Mouse (Mus musculus) cerebellum, adult 2 months (tissue): ENCODE measurements around the gene Mlh3. TPM values are rescaled to one million over a fixed set of nuclear protein-coding genes. Genes with fewer than 3 reads are reported as not detected.
A peak's percentile ranks its signal among the peaks of the same experiment; 100 is the strongest.
"Not testable (repeated sequence)": the region's sequence is repeated elsewhere in the genome, so short reads cannot be mapped to it uniquely, and the experiment has no call there.

Experiments used
- DNase-seq, 2 experiments: peaks; one replicate each; pipeline ENCODE4 v3.0.0; 2021
- H3K27ac ChIP-seq: fragments of 200-500 bp; 2 replicates; pipeline ENCODE4 v1.5.1; 2012; ENCODE audit warnings: low read length, control low read depth, inconsistent platforms; ENCODE audit not compliant: insufficient read depth
- H3K27me3 ChIP-seq: fragments of 200-500 bp; 2 replicates; pipeline ENCODE4 v1.6.1; 2012; ENCODE audit warnings: inconsistent platforms, mild to moderate bottlenecking, low read length, moderate library complexity; ENCODE audit not compliant: control insufficient read depth, insufficient read depth
- H3K4me1 ChIP-seq: fragments of 200-500 bp; 2 replicates; pipeline ENCODE4 v1.6.1; 2011; ENCODE audit warnings: low read length; ENCODE audit not compliant: control insufficient read depth, insufficient read depth
- H3K4me3 ChIP-seq: fragments of 200-500 bp; replicated peaks from 2 replicates; pipeline ENCODE3; 2011; ENCODE audit warnings: mild to moderate bottlenecking, low read depth, low read length, control low read depth; ENCODE audit not compliant: insufficient read depth
- CTCF ChIP-seq: fragments of 200-500 bp; IDR thresholded peaks from 2 replicates; pipeline ENCODE4 v1.5.1; 2011; ENCODE audit warnings: low read depth, mild to moderate bottlenecking, control low read depth, low read length, moderate library complexity, borderline replicate concordance; ENCODE audit not compliant: insufficient read depth
- POLR2A ChIP-seq: fragments of 200-500 bp; IDR thresholded peaks from 2 replicates; pipeline ENCODE4 v1.6.1; 2011; ENCODE audit warnings: low read length, control low read depth, borderline replicate concordance; ENCODE audit not compliant: insufficient read depth
- WGBS: fragments of 180-500 bp; shearing (Covaris S2); methylation state at CpG from one replicate; pipeline ENCODE4 v1.1.7; 2018; 5-methylcytosine and 5-hydroxymethylcytosine counted together
- polyA plus RNA-seq: library from polyadenylated mRNA; depleted of rRNA; stranded (reverse); fragments of >200 nt; gene quantifications from 2 replicates; pipeline ENCODE4 v1.2.3, GENCODE M21; 2012

Gene Mlh3
- polyA plus RNA-seq, 1 experiment = 11.7 TPM

DNA sequence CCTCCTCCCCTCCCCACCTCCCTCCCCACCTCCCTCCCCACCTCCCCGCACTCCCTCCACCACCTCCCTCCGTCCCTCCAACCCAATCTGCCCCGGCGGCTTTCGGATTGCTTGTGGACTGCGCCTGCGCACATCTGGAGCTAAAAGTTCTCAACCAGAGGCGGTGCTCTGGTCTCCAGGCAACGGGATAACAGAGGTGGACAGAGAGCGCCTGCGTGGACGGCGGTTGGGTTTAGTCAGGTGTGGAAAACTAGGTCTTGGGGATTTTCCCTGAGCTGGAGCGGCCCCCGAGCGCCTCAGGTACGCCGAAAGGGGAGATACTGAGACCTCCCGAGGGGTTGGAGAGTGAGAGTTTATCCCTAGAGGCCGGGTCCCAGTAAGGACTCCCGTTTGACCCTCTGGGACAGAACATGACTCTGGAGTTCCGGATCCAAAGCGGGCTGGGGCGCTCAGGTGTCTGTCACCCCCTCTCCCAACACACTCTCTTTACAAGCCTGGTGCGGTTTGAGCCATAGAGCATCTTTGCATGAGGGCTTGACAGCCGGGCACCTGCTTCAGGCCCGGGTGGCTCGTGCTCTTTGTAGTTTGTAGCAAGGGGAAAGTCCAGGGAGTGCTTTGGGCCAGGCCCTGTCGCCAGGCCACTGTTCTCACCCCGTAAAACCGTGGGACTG lies 18.2 kb upstream of the Mlh3 start, which contains the start of gene Zc2hc1c:
TSS of gene Zc2hc1c (plus strand) at position 106 of the 671 bp plus-strand sequence.
- H3K4me1 ChIP-seq = 0 out of 2 replicates have a peak, but pooled peaks cover 3% of the 10 kb centered on the region
- H3K27me3 ChIP-seq = peaks cover 2% of the 10 kb centered on the region; the same call in 1 of the 2 replicates
- WGBS = 13% methylated on average over 31 of the region's 31 CpGs
- TF ChIP-seq POLR2A (no peak), CTCF (no peak)
- DNase-seq = peak; percentile 43
- H3K4me3 ChIP-seq = peak within 1 kb of the TSS; percentile 47
- H3K27ac ChIP-seq = no peak within 1 kb of the TSS

- TF ChIP-seq CTCF = no peak
- no peak for TF ChIP-seq POLR2A
- WGBS = 21% methylated on average over 21 of the region's 21 CpGs
- H3K27ac ChIP-seq = no peak within 1 kb of the TSS
- peaks cover 2% of the 10 kb centered on the region; the same call in 1 of the 2 replicates for H3K27me3 ChIP-seq
- H3K4me3 ChIP-seq = peak within 1 kb of the TSS; percentile 47
- no peak for DNase-seq
- 0 out of 2 replicates have a peak, but pooled peaks cover 3% of the 10 kb centered on the region for H3K4me1 ChIP-seq
These were observed 17.5 kb upstream of the Mlh3 start, which contains the start of gene Acyp1 for GRCm38 (mm10) chr12:85287809-85288485. TSS of gene Acyp1 (minus strand) at chr12:85288438.

DNA sequence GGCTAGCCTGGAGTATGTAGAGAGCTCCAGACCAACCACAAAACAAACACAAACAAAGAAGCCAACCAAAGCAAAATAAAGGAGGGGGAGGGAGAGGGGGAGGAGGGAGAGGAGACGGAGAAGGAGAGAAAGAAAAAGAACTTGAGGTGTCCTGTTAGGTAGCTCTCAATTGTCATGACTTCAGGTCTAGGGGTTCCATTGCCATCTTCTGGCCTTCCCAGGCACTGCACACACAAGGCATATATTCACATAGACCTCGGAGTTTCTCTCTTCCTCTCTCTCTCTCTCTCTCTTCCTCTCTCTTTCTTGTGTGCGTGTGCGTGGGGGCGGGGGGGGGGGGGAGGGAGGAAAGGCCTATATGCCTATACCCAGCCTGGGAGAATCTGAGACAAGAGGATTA lies 16.5 kb upstream of the Mlh3 start:
- no peak for TF ChIP-seq POLR2A
- TF ChIP-seq CTCF = 0 out of 2 replicates have a peak, but pooled peaks have one; percentile 16
- Histone ChIP-seq H3K27ac (no peak overlapping the region), H3K4me3 (no peak overlapping the region), H3K27me3 (peaks cover 2% of the 10 kb centered on the region; the same call in 1 of the 2 replicates), H3K4me1 (0 out of 2 replicates have a peak, but pooled peaks cover 3% of the 10 kb centered on the region)
- no peak for DNase-seq
- 41% methylated on average over 4 of the region's 5 CpGs for WGBS

GRCm38 (mm10) chr12:85284996-85285395 lies 14.6 kb upstream of the Mlh3 start:
- no peak for DNase-seq
- H3K27ac ChIP-seq = no peak overlapping the region
- H3K4me3 ChIP-seq = no peak overlapping the region
- TF ChIP-seq CTCF = no peak
- TF ChIP-seq POLR2A = no peak
- H3K4me1 ChIP-seq = peaks cover 3% of the 10 kb centered on the region; the same call in 1 of the 2 replicates
- 95% methylated on average over 4 of the region's 4 CpGs for WGBS
- H3K27me3 ChIP-seq = peaks cover 2% of the 10 kb centered on the region; the same call in 1 of the 2 replicates

DNA sequence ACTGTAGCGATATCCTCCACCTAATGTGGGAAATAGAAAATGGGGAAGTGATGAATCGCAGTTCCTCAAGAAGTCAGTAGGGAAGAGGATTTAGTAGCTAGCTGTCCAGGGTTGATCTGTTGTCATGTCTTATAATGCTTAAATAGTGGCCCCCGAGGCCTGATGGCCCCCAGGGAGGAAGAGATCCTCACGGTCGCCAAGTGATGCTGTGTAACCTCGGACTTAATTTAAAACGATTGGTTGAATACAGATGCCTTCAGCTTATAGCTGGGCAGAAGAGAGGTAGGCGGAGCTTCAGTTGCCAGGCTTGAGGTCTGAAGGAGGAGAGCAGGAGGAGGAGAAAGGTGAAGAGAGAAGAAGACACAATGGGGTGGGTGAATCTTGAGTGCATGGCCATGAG lies 13.9 kb upstream of the Mlh3 start:
- Histone ChIP-seq H3K4me1 (peaks cover 3% of the 10 kb centered on the region; the same call in 1 of the 2 replicates), H3K27ac (no peak overlapping the region), H3K4me3 (no peak overlapping the region), H3K27me3 (peaks cover 2% of the 10 kb centered on the region; the same call in 1 of the 2 replicates)
- no peak for DNase-seq
- TF ChIP-seq POLR2A = no peak
- TF ChIP-seq CTCF = no peak
- WGBS = 59% methylated on average over 8 of the region's 8 CpGs

DNA sequence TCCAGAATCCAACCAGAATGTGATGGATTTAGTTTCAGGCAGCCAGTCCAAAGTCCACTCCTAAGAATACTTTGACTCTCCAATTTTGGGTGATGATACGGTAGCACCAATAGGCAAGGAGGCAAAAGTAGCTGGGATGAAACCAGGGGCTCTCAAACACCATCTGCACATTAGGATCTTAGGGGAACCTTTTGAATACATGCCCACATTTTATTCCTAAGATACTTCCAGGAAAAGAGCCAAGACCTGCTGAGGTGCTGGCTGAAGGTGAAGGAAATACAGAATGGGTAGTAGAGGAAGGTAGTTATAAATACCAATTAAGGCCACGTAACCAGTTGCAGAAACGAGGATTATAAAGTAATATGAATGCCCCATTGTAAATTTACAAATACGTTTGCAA lies 11.4 kb upstream of the Mlh3 start:
- H3K27me3 ChIP-seq, H3K4me1 ChIP-seq, H3K27ac ChIP-seq, H3K4me3 ChIP-seq, DNase-seq: not testable (repeated sequence)
- WGBS = 15% methylated on average over 2 of the region's 4 CpGs

DNA sequence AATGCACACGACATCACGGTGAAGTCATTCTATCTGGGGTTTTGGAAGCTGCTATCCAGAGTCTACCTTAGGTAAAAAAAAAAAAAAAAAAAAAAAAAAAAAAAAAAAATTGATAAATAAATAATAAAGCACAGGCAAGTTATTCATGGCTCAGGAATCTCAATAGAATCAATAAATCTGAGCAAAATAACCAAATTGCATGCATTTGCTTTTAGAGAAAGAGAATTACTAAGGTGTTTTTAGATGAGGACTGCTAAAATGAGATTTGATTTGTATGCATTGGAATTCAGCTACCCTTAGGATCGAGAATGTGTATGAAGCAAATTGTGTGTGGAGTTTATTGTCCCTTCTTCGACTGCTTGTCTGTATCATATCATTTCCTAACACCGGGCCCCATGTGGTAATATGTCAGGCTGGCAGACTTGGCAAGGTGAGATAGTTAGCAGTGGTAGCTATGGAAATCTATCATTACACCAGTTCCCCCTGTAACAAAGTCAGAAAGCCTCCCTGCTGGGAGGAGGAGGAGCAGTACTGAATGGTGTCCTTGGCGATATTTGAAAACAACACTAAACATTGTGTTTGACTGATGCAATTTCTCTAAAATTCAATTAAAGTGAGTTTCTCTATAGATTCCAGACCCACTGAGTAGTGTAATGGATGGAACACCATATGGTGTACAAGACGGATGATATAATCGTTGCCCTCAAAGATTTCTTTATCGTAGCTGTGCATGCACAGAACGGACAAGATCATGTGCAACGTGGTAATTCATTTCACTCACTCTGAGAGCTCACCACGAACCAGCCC lies 10.6 kb upstream of the Mlh3 start:
- DNase-seq = no peak
- no peaks in the 10 kb centered on the region for H3K27me3 ChIP-seq
- TF ChIP-seq POLR2A (no peak), CTCF (no peak)
- H3K27ac ChIP-seq = no peak overlapping the region
- H3K4me1 ChIP-seq = no peaks in the 10 kb centered on the region; the same call in 1 of the 2 replicates
- 20% methylated on average over 12 of the region's 12 CpGs for WGBS
- H3K4me3 ChIP-seq = peak overlapping the region; percentile 97
